Mouse (Mus musculus): ENCODE measurements around the gene Tlr9. TPM values are rescaled to one million over a fixed set of nuclear protein-coding genes. Genes with fewer than 3 reads are reported as not detected.

Tlr9 gene
- polyA plus RNA-seq, 1 experiment from 2014 or later = not detected

GRCm38 (mm10) chr9:106193930-106194807, 28.2 kb upstream of the Tlr9 start:
- H3K4me3 ChIP-seq = no peak overlapping the region
- 88% methylated on average over 8 of the region's 8 CpGs for WGBS
- peak overlapping the region; percentile 28; the same call in 1 of the 2 replicates for H3K27ac ChIP-seq
- H3K27me3 ChIP-seq = no peaks in the 10 kb centered on the region
- H3K4me1 ChIP-seq = peaks cover 12% of the 10 kb centered on the region
- no peaks in the 10 kb centered on the region for H3K9me3 ChIP-seq
- no peak overlapping the region for H3K4me2 ChIP-seq
- peaks cover 75% of the 10 kb centered on the region for H3K36me3 ChIP-seq
- H3K9ac ChIP-seq = no peak overlapping the region
- no peak for ATAC-seq (ENCODE audit: insufficient number of reproducible peaks, insufficient read depth, low FRiP score, low TSS enrichment, low read depth)

GRCm38 (mm10) chr9:106195693-106196092, 26.7 kb upstream of the Tlr9 start:
- Histone ChIP-seq H3K9me3 (no peaks in the 10 kb centered on the region), H3K4me3 (no peak overlapping the region), H3K4me2 (no peak overlapping the region), H3K27me3 (no peaks in the 10 kb centered on the region), H3K4me1 (peaks cover 19% of the 10 kb centered on the region), H3K36me3 (peaks cover 60% of the 10 kb centered on the region), H3K9ac (no peak overlapping the region), H3K27ac (no peak overlapping the region)
- ATAC-seq (ENCODE audit: insufficient number of reproducible peaks, insufficient read depth, low FRiP score, low TSS enrichment, low read depth) = no peak
- 89% methylated on average over 8 of the region's 8 CpGs for WGBS

GRCm38 (mm10) chr9:106197081-106197713, 25.2 kb upstream of the Tlr9 start:
- Histone ChIP-seq H3K4me3 (no peak overlapping the region), H3K9ac (peak overlapping the region; percentile 86), H3K27me3 (no peaks in the 10 kb centered on the region), H3K4me1 (peaks cover 21% of the 10 kb centered on the region), H3K27ac (no peak overlapping the region), H3K9me3 (no peaks in the 10 kb centered on the region), H3K36me3 (peaks cover 45% of the 10 kb centered on the region), H3K4me2 (no peak overlapping the region)
- WGBS = 89% methylated on average over 3 of the region's 3 CpGs
- no peak for ATAC-seq (ENCODE audit: insufficient number of reproducible peaks, insufficient read depth, low FRiP score, low TSS enrichment, low read depth)

GRCm38 (mm10) chr9:106197732-106198131, 24.7 kb upstream of the Tlr9 start:
- WGBS = 87% methylated on average over 9 of the region's 9 CpGs

GRCm38 (mm10) chr9:106198962-106199458, 23.4 kb upstream of the Tlr9 start:
- H3K4me3 ChIP-seq = peak overlapping the region; percentile 67
- peak overlapping the region; percentile 72 for H3K4me2 ChIP-seq
- H3K4me1 ChIP-seq = peaks cover 31% of the 10 kb centered on the region
- peak overlapping the region; percentile 86 for H3K9ac ChIP-seq
- ATAC-seq (ENCODE audit: insufficient number of reproducible peaks, insufficient read depth, low FRiP score, low TSS enrichment, low read depth) = no peak
- H3K27me3 ChIP-seq = no peaks in the 10 kb centered on the region
- peaks cover 30% of the 10 kb centered on the region for H3K36me3 ChIP-seq
- WGBS = 1% methylated on average over 40 of the region's 51 CpGs
- H3K9me3 ChIP-seq = no peaks in the 10 kb centered on the region
- H3K27ac ChIP-seq = 0 out of 2 replicates have a peak overlapping the region, but pooled peaks have one; percentile 22

More at GRCm38 (mm10) chr9:106197732-106198131, 24.7 kb upstream of the Tlr9 start:
- Histone ChIP-seq H3K36me3 (peaks cover 40% of the 10 kb centered on the region), H3K9ac (peak overlapping the region; percentile 86), H3K4me2 (peak overlapping the region; percentile 72; the same call in 1 of the 2 replicates), H3K9me3 (no peaks in the 10 kb centered on the region), H3K4me3 (peak overlapping the region; percentile 67), H3K27me3 (no peaks in the 10 kb centered on the region), H3K4me1 (peaks cover 23% of the 10 kb centered on the region), H3K27ac (no peak overlapping the region)
- ATAC-seq (ENCODE audit: insufficient number of reproducible peaks, insufficient read depth, low FRiP score, low TSS enrichment, low read depth) = no peak

- Histone ChIP-seq H3K27me3 (no peaks in the 10 kb centered on the region), H3K36me3 (peaks cover 23% of the 10 kb centered on the region), H3K4me2 (peak within 1 kb of the TSS; percentile 72), H3K4me1 (peaks cover 38% of the 10 kb centered on the region), H3K27ac (peak within 1 kb of the TSS; percentile 44; the same call in 1 of the 2 replicates), H3K9ac (peak within 1 kb of the TSS; percentile 86), H3K9me3 (no peaks in the 10 kb centered on the region), H3K4me3 (peak within 1 kb of the TSS; percentile 67)
- WGBS = 44% methylated on average over 18 of the region's 18 CpGs
- ATAC-seq (ENCODE audit: insufficient number of reproducible peaks, insufficient read depth, low FRiP score, low TSS enrichment, low read depth) = no peak
Measured at GRCm38 (mm10) chr9:106199535-106200272, 22.7 kb upstream of the Tlr9 start, which contains the start of gene Ppm1m. TSS of gene Ppm1m (minus strand) at chr9:106199746.

- Histone ChIP-seq H3K4me1 (peaks cover 49% of the 10 kb centered on the region), H3K4me3 (peak overlapping the region; percentile 64), H3K27ac (no peak overlapping the region), H3K9ac (no peak overlapping the region), H3K9me3 (no peaks in the 10 kb centered on the region), H3K4me2 (peak overlapping the region; percentile 65), H3K27me3 (no peaks in the 10 kb centered on the region), H3K36me3 (peaks cover 5% of the 10 kb centered on the region; the same call in 1 of the 2 replicates)
- WGBS = 81% methylated on average over 3 of the region's 3 CpGs
- ATAC-seq (ENCODE audit: insufficient number of reproducible peaks, insufficient read depth, low FRiP score, low TSS enrichment, low read depth) = no peak
Measured at GRCm38 (mm10) chr9:106201895-106202294, 20.5 kb upstream of the Tlr9 start.

GRCm38 (mm10) chr9:106202819-106203636, 19.4 kb upstream of the Tlr9 start, which contains the start of gene Twf2:
TSS of gene Twf2 (plus strand) at chr9:106203108.
- H3K27ac ChIP-seq = peak within 1 kb of the TSS; percentile 66
- H3K27me3 ChIP-seq = no peaks in the 10 kb centered on the region
- 1% methylated on average over 61 of the region's 61 CpGs for WGBS
- peak within 1 kb of the TSS; percentile 77 for H3K9ac ChIP-seq
- ATAC-seq (ENCODE audit: insufficient number of reproducible peaks, insufficient read depth, low FRiP score, low TSS enrichment, low read depth) = peak; percentile 88
- H3K4me1 ChIP-seq = peaks cover 44% of the 10 kb centered on the region
- H3K9me3 ChIP-seq = no peaks in the 10 kb centered on the region
- H3K36me3 ChIP-seq = peaks cover 7% of the 10 kb centered on the region
- H3K4me2 ChIP-seq = peak within 1 kb of the TSS; percentile 65
- peak within 1 kb of the TSS; percentile 64 for H3K4me3 ChIP-seq

- peak overlapping the region; percentile 65 for H3K4me2 ChIP-seq
- H3K27ac ChIP-seq = no peak overlapping the region
- H3K27me3 ChIP-seq = no peaks in the 10 kb centered on the region
- peaks cover 17% of the 10 kb centered on the region for H3K36me3 ChIP-seq
- 74% methylated on average over 7 of the region's 7 CpGs for WGBS
- H3K4me3 ChIP-seq = peak overlapping the region; percentile 64
- H3K9ac ChIP-seq = peak overlapping the region; percentile 77
- peaks cover 37% of the 10 kb centered on the region for H3K4me1 ChIP-seq
- no peak for ATAC-seq (ENCODE audit: insufficient number of reproducible peaks, insufficient read depth, low FRiP score, low TSS enrichment, low read depth)
- no peaks in the 10 kb centered on the region for H3K9me3 ChIP-seq
Measured at GRCm38 (mm10) chr9:106203990-106204851, 18.2 kb upstream of the Tlr9 start.

Data from embryonic facial prominence, embryonic 13.5 days (tissue).